Mouse (Mus musculus) testis, adult 2 months (tissue): ENCODE results near the gene Tmem114. TPM values are rescaled to one million over a fixed set of nuclear protein-coding genes. Genes with fewer than 3 reads are reported as not detected.

Source experiments
- H3K27ac ChIP-seq: fragments of 200-500 bp; 2 replicates; pipeline ENCODE4 v1.5.1; 2012; ENCODE audit warnings: low read depth, low read length; ENCODE audit not compliant: control insufficient read depth, insufficient read depth
- H3K27me3 ChIP-seq: fragments of 200-500 bp; 2 replicates; pipeline ENCODE4 v1.6.1; 2012; ENCODE audit warnings: mild to moderate bottlenecking, low read length, moderate library complexity; ENCODE audit not compliant: control insufficient read depth, insufficient read depth
- H3K36me3 ChIP-seq: fragments of 200-500 bp; 2 replicates; pipeline ENCODE4 v1.6.1; 2012; ENCODE audit warnings: mild to moderate bottlenecking, low read length; ENCODE audit not compliant: control insufficient read depth, insufficient read depth
- H3K4me1 ChIP-seq: fragments of 200-500 bp; 2 replicates; pipeline ENCODE4 v1.6.1; 2012; ENCODE audit warnings: low read length; ENCODE audit not compliant: control insufficient read depth, insufficient read depth
- H3K4me3 ChIP-seq: fragments of 200-500 bp; 2 replicates; pipeline ENCODE4 v1.5.1; 2012; ENCODE audit warnings: low read depth, mild to moderate bottlenecking, low read length, moderate library complexity, mixed read lengths; ENCODE audit not compliant: control insufficient read depth
- CTCF ChIP-seq: fragments of 200-500 bp; IDR thresholded peaks from 2 replicates; pipeline ENCODE4 v1.5.1; 2012; ENCODE audit warnings: low read depth, mild to moderate bottlenecking, inconsistent platforms, low read length, moderate library complexity; ENCODE audit not compliant: control insufficient read depth, insufficient read depth, insufficient replicate concordance
- POLR2A ChIP-seq: fragments of 200-500 bp; IDR thresholded peaks from 2 replicates; pipeline ENCODE4 v1.6.1; 2012; ENCODE audit warnings: low read depth, mild to moderate bottlenecking, inconsistent platforms, low read length, moderate library complexity; ENCODE audit not compliant: control insufficient read depth
- polyA plus RNA-seq: library from polyadenylated mRNA; depleted of rRNA; stranded (reverse); fragments of >200 nt; gene quantifications from 2 replicates; pipeline ENCODE4 v1.2.3, GENCODE M21; 2012; rRNA removed

The Tmem114 gene
- polyA plus RNA-seq, 1 experiment, result 22.5 TPM

DNA sequence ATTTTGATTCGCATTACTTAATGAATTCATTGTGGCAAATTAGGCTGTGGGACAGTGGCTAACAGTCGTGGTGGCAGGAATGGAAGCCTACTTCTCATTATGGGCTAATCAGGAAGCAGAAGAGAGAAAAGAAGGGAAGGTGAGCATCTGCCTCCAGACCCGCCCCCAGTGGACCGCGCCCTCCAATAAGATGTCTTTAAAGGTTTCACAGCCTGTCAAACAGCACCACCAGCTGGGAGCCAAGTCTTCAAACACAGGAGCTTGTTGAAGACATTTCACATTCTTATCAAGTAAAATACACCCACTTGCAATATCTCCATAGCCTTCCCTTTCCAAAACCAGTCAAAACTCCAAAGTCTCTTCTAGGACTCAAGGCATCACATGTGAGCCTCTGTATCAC lies 39.3 kb downstream of the Tmem114 start:
- no peaks in the 10 kb centered on the region for H3K27me3 ChIP-seq
- no peak overlapping the region for H3K27ac ChIP-seq
- H3K36me3 ChIP-seq, result no peaks in the 10 kb centered on the region
- no peaks in the 10 kb centered on the region for H3K4me1 ChIP-seq
- no peak overlapping the region for H3K4me3 ChIP-seq
- TF ChIP-seq POLR2A (no peak), CTCF (no peak)

DNA sequence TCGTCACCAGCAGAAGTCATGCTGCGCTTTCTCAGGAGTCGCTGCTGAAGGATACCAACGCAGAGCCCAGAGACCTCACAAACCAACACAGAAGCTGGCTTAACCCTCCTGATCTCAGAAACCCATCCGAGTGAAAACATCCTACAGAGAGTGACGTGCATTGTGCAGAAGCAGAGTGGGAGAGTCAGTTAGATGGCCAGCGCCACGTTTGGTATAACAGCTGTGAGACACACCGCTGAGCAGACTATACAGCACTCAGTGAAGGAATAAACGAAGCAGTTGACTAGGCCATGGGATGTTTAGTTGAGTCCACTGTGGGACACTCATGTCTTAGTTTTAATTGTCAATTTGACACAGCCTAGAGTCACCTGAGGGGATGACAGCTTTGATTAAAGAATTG lies 40.2 kb downstream of the Tmem114 start:
- H3K4me1 ChIP-seq, result no peaks in the 10 kb centered on the region
- H3K27ac ChIP-seq, result no peak overlapping the region
- no peaks in the 10 kb centered on the region for H3K36me3 ChIP-seq
- no peaks in the 10 kb centered on the region for H3K27me3 ChIP-seq
- no peak for TF ChIP-seq CTCF
- no peak for TF ChIP-seq POLR2A
- H3K4me3 ChIP-seq, result no peak overlapping the region

DNA sequence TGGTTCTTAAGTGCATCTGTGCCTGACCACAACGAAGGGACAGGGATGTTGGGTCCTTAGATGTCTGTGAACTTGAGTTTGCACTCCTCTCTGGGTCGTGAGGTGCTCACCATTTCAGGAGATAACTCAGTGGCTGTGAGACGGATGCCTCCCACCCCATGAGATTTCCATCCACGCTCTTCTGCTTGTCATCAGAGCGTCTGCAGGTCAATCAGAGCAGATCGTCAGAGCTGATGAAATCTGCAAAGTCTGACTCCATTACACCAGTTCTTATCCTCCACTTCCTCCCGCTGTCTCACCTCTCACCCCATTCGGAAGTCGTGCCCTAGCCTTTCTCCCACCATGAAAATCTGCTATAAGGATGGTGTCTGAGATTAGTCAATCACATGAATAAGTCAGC lies 41.5 kb downstream of the Tmem114 start:
- Histone ChIP-seq H3K27ac (no peak overlapping the region), H3K4me1 (no peaks in the 10 kb centered on the region)
- TF ChIP-seq CTCF (no peak), POLR2A (no peak)

DNA sequence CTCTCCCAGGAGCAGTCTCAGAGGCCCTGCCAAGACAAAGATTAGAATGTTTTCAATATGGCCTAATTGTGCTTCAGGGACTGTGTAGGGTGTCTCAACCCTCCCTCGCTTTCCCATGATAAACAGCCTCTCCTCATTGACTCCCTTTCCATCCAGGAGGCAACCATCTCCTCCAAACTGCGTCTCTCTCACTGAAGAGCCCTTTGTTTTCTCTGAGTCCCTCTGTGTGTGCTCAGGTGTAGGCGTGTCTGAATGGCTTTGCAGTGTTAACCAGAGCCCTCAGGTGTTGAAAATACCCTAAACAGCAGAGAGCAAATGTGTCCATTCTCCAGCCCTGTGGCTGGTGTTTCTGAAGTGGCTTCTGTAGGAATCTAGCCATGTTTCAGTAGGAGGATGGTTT lies 61.9 kb downstream of the Tmem114 start:
- no peak for TF ChIP-seq CTCF
- Histone ChIP-seq H3K27ac (no peak overlapping the region), H3K36me3 (no peaks in the 10 kb centered on the region), H3K27me3 (no peaks in the 10 kb centered on the region), H3K4me1 (no peaks in the 10 kb centered on the region), H3K4me3 (no peak overlapping the region)

More for the DNA sequence above, 41.5 kb downstream of the Tmem114 start:
- Histone ChIP-seq H3K36me3 (no peaks in the 10 kb centered on the region), H3K4me3 (no peak overlapping the region), H3K27me3 (no peaks in the 10 kb centered on the region)

Other genes with a start within 250 kb of the Tmem114 start
- gene Mettl22, start 45.7 kb upstream of the Tmem114 start, polyA plus RNA-seq, result 110 and 113 TPM in 2 replicates
- gene Abat, start 88.3 kb upstream of the Tmem114 start, polyA plus RNA-seq, result 14.7 and 21.2 TPM in 2 replicates
- gene Pmm2, start 212.5 kb upstream of the Tmem114 start, polyA plus RNA-seq, result 58.5 and 60.2 TPM in 2 replicates
- gene Tmem186, start 212.6 kb upstream of the Tmem114 start, polyA plus RNA-seq, result 11.0 and 11.1 TPM in 2 replicates
- gene Carhsp1, start 247.0 kb upstream of the Tmem114 start, polyA plus RNA-seq, result 80.6 and 91.0 TPM in 2 replicates